Mouse (Mus musculus) heart, postnatal 0 days (tissue): ENCODE measurements at regions not wholly inside any gene's neighbourhood (a gene's known extent, or its start where the extent isn't known, plus 50 kb on each side); places are given as distances from the start of the nearest gene placed in this dataset.

Experiments
- CTCF ChIP-seq: IDR thresholded peaks from 2 replicates; pipeline ENCODE4 v1.5.1; 2016; ENCODE audit warnings: antibody characterized with exemption, control low read depth, low read depth
- EP300 ChIP-seq: IDR thresholded peaks from 2 replicates; pipeline ENCODE4 v1.6.1; 2016; ENCODE audit warnings: antibody characterized with exemption, low read depth

DNA sequence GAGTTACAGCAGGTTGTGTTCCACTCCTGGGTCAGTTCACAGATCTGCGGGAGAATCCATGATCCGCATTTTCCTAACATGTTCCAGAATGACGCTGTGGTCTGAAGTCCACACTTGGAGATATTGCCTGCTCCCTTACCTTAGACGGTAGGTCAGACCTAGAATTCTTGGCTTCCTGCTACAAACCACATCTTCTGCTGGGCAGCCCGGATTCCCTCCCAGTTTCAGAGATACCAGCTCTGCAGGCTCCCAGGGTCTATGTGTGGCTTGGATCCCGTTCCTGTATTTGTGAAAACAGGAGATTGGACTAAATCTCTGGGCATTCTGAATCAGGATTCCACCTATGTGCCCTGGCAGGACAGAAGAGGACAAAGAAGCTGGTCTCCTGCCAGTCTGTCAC is 140.8 kb downstream of the Slc38a4 start:
- no peak for TF ChIP-seq CTCF
- TF ChIP-seq EP300: no peak
